Mouse (Mus musculus) ES-Bruce4 (cell line): Measurements from ENCODE around the gene Ipo4. TPM values are rescaled to one million over a fixed set of nuclear protein-coding genes. Genes with fewer than 3 reads are reported as not detected.
A peak's percentile ranks its signal among the peaks of the same experiment; 100 is the strongest.

ENCODE experiments used
- H3K27ac ChIP-seq: 2 replicates; pipeline ENCODE4 v1.5.1; 2012; ENCODE audit warnings: low read length, inconsistent platforms; ENCODE audit not compliant: insufficient read depth
- H3K27me3 ChIP-seq: 2 replicates; pipeline ENCODE4 v1.6.1; 2012; ENCODE audit warnings: mild to moderate bottlenecking, low read length, inconsistent platforms; ENCODE audit not compliant: control insufficient read depth, poor library complexity, insufficient read depth, severe bottlenecking
- H3K36me3 ChIP-seq: 2 replicates; pipeline ENCODE4 v1.6.1; 2012; ENCODE audit warnings: inconsistent platforms, mild to moderate bottlenecking, low read length, moderate library complexity; ENCODE audit not compliant: control insufficient read depth, poor library complexity, insufficient read depth, severe bottlenecking
- H3K4me1 ChIP-seq: one replicate; pipeline ENCODE4 v1.8.1; 2011; ENCODE audit warnings: low read length; ENCODE audit not compliant: control insufficient read depth, insufficient read depth
- H3K4me3 ChIP-seq: 2 replicates; pipeline ENCODE4 v1.5.1; 2011; ENCODE audit warnings: low read depth, mild to moderate bottlenecking, low read length
- H3K9ac ChIP-seq: 2 replicates; pipeline ENCODE4 v1.6.1; 2012; ENCODE audit warnings: low read depth, mild to moderate bottlenecking, inconsistent platforms; ENCODE audit not compliant: poor library complexity, severe bottlenecking
- H3K9me3 ChIP-seq: replicated peaks from 2 replicates; pipeline ENCODE4 v1.6.1; 2012; ENCODE audit warnings: mild to moderate bottlenecking, low read length, inconsistent platforms; ENCODE audit not compliant: control insufficient read depth, poor library complexity, insufficient read depth, severe bottlenecking
- CTCF ChIP-seq: IDR thresholded peaks from one replicate; pipeline ENCODE4 v1.8.1; 2011; ENCODE audit warnings: low read depth, low read length
- EP300 ChIP-seq: IDR thresholded peaks from 2 replicates; pipeline ENCODE4 v1.6.1; 2011; ENCODE audit warnings: low read depth, low read length; ENCODE audit not compliant: insufficient read depth
- POLR2A ChIP-seq: IDR thresholded peaks from one replicate; pipeline ENCODE4 v1.8.1; 2011; ENCODE audit warnings: low read length; ENCODE audit not compliant: insufficient read depth
- polyA plus RNA-seq: library from polyadenylated mRNA; stranded (reverse); fragments of >200 nt; gene quantifications from 2 replicates; pipeline ENCODE4 v1.2.4, GENCODE M21; 2011; ENCODE audit warnings: low read depth; ENCODE audit not compliant: missing spikeins, insufficient read depth, insufficient read length

Gene Ipo4
- polyA plus RNA-seq, 1 experiment, result 88.5 TPM

GRCm38 (mm10) chr14:55580731-55581130, 55.0 kb downstream of the Ipo4 start:
- H3K4me3 ChIP-seq, result no peak overlapping the region
- peaks cover 9% of the 10 kb centered on the region for H3K36me3 ChIP-seq
- H3K9me3 ChIP-seq, result no peaks in the 10 kb centered on the region
- H3K9ac ChIP-seq, result no peak overlapping the region
- H3K27ac ChIP-seq, result no peak overlapping the region
- no peaks in the 10 kb centered on the region for H3K27me3 ChIP-seq
- peaks cover 8% of the 10 kb centered on the region for H3K4me1 ChIP-seq
- TF ChIP-seq POLR2A (no peak), CTCF (no peak)

- Histone ChIP-seq H3K27ac (no peak overlapping the region), H3K9ac (no peak overlapping the region), H3K9me3 (no peaks in the 10 kb centered on the region), H3K36me3 (peaks cover 9% of the 10 kb centered on the region), H3K4me3 (no peak overlapping the region), H3K27me3 (no peaks in the 10 kb centered on the region), H3K4me1 (peaks cover 11% of the 10 kb centered on the region)
- TF ChIP-seq POLR2A, result no peak
- no peak for TF ChIP-seq EP300
- TF ChIP-seq CTCF, result peak; percentile 64
Observed at GRCm38 (mm10) chr14:55579511-55580496, 56.0 kb downstream of the Ipo4 start.

GRCm38 (mm10) chr14:55578668-55579269, 57.0 kb downstream of the Ipo4 start:
- Histone ChIP-seq H3K9me3 (no peaks in the 10 kb centered on the region), H3K9ac (peak overlapping the region; percentile 68), H3K27me3 (no peaks in the 10 kb centered on the region), H3K36me3 (peaks cover 9% of the 10 kb centered on the region), H3K27ac (no peak overlapping the region), H3K4me3 (peak overlapping the region; percentile 82), H3K4me1 (peaks cover 11% of the 10 kb centered on the region)
- TF ChIP-seq EP300 (no peak), CTCF (no peak), POLR2A (no peak)

- Histone ChIP-seq H3K9me3 (no peaks in the 10 kb centered on the region), H3K27ac (0 out of 2 replicates have a peak within 1 kb of the TSS, but pooled peaks have one; percentile 2)
Observed at GRCm38 (mm10) chr14:55577871-55578667, 57.7 kb downstream of the Ipo4 start, which contains the start of gene Psme1. Psme1 (plus strand) TSS chr14:55578123.

GRCm38 (mm10) chr14:55576376-55576775, 59.4 kb downstream of the Ipo4 start:
- H3K4me3 ChIP-seq, result peak overlapping the region; percentile 35
- TF ChIP-seq POLR2A (no peak), EP300 (no peak), CTCF (no peak)
- peak overlapping the region; percentile 46 for H3K9ac ChIP-seq
- H3K27me3 ChIP-seq, result no peaks in the 10 kb centered on the region
- H3K4me1 ChIP-seq, result peaks cover 11% of the 10 kb centered on the region
- no peaks in the 10 kb centered on the region for H3K9me3 ChIP-seq
- H3K27ac ChIP-seq, result no peak overlapping the region
- peaks cover 8% of the 10 kb centered on the region for H3K36me3 ChIP-seq

More at GRCm38 (mm10) chr14:55577871-55578667, 57.7 kb downstream of the Ipo4 start, which contains the start of gene Psme1:
- Histone ChIP-seq H3K36me3 (peaks cover 9% of the 10 kb centered on the region), H3K4me3 (peak within 1 kb of the TSS; percentile 82), H3K9ac (peak within 1 kb of the TSS; percentile 68), H3K27me3 (no peaks in the 10 kb centered on the region), H3K4me1 (peaks cover 11% of the 10 kb centered on the region)
- peak; percentile 58 for TF ChIP-seq POLR2A
- no peak for TF ChIP-seq EP300
- no peak for TF ChIP-seq CTCF
